Comparison of ENCODE assay signal across 8 mouse cellular contexts in the genomic region with DNA sequence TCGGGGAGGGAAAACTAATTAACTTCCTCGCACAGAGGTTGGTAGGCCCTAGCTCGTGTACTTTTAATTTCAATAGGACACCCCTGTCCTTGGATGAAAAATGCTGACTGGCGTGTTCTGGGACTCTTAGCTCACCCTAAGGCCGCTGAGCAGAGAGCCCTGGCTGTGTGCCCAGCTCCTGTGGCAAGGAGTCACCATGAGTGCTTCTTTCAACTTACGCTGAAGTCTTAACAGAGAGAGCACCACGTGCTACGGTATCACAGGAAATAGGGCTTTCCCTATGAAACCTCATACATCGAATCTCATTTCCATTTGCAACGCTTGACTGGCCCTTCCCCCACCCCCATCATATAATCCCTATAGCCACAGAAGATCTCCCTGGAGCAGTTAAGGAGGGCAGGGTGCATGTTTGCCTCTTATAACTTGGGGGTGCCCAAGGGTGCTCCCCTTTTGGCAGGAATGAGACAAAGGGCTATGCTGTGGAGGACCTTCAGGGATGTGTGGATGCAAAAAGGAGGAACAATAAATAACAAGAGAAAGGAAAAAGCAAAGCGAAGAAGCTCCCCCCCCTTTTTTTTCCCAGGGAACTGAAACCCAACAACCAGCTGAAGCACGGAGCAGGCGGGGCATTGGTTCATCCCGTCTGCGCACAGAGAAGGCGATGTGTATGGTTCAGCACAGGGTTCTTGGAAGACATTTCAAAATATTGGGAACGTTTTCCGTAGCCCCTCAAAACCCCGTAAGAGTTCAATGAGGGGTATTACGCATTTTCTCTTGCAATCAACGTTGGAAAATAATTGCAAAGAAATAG. TPM values are rescaled to one million over a fixed set of nuclear protein-coding genes. Genes with fewer than 3 reads are reported as not detected.
DNase-seq lines count a peak whose midpoint lies in the region; ATAC-seq lines count a peak whose summit lies in the region.

No protein-coding gene starts in this region.

- no peaks in the 10 kb centered on the region for H3K36me3 ChIP-seq in heart, embryonic 10.5 days
- H3K36me3 ChIP-seq in kidney, embryonic 16.5 days (ENCODE audit: insufficient read depth, low read length) = no peaks in the 10 kb centered on the region

- peak overlapping the region; percentile 27; the same call in 1 of the 2 replicates for H3K4me2 ChIP-seq in kidney, embryonic 16.5 days (replicated peaks; ENCODE audit: low read depth, low read length)

- H3K4me3 ChIP-seq in heart, embryonic 10.5 days = no peak overlapping the region
- H3K4me3 ChIP-seq in kidney, embryonic 16.5 days (ENCODE audit: low read length) = no peak overlapping the region

- no peaks in the 10 kb centered on the region for H3K27me3 ChIP-seq in heart, embryonic 10.5 days (ENCODE audit: insufficient read depth, poor library complexity, severe bottlenecking)
- H3K27me3 ChIP-seq in kidney, embryonic 16.5 days (ENCODE audit: insufficient read depth, low read length) = no peaks in the 10 kb centered on the region

- 0 out of 2 replicates have a peak overlapping the region, but pooled peaks have one; percentile 56 for H3K27ac ChIP-seq in heart, embryonic 10.5 days
- peak overlapping the region; percentile 58 for H3K27ac ChIP-seq in kidney, embryonic 16.5 days (ENCODE audit: low read length)

- no peak overlapping the region for H3K9ac ChIP-seq in kidney, embryonic 16.5 days (replicated peaks; ENCODE audit: low read length)

- 81% methylated on average over 21 of the region's 21 CpGs for WGBS in heart, embryonic 10.5 days
- WGBS in kidney, embryonic 16.5 days = 51% methylated on average over 21 of the region's 21 CpGs

- no peaks in the 10 kb centered on the region for H3K9me3 ChIP-seq in heart, embryonic 10.5 days
- no peaks in the 10 kb centered on the region for H3K9me3 ChIP-seq in kidney, embryonic 16.5 days (ENCODE audit: low read length)

- DNase-seq in cerebellum, postnatal 10 days = peak; percentile 65 to 77
- peak; percentile 35 for DNase-seq in urinary bladder, postnatal 25 days (ENCODE audit: low spot score)
- no peak for DNase-seq in urinary bladder, adult 2 months (ENCODE audit: low spot score)
- DNase-seq in heart, embryonic 10.5 days (ENCODE audit: low spot score) = no peak
- DNase-seq in mesoderm, embryonic 11.5 days (ENCODE audit: low read depth, low spot score) = peak; percentile 14
- peak; percentile 81 for DNase-seq in testis, postnatal 10 days (ENCODE audit: low spot score)

- no peak for ATAC-seq in cerebellum, adult (ENCODE audit: insufficient number of reproducible peaks, low FRiP score, low TSS enrichment)
- peak; percentile 96 for ATAC-seq in kidney, embryonic 16.5 days (ENCODE audit: low FRiP score, low TSS enrichment)

- peaks cover 14% of the 10 kb centered on the region for H3K4me1 ChIP-seq in heart, embryonic 10.5 days
- H3K4me1 ChIP-seq in kidney, embryonic 16.5 days (ENCODE audit: insufficient read depth, low read length) = peaks cover 10% of the 10 kb centered on the region

RNA-seq across cellular contexts. Expression of a gene that starts 39.0 kb away (rescaled TPM):
- polyA plus RNA-seq in urinary bladder, adult 2 months (2012; rRNA removed) = not detected in 2 replicates
- not detected in 2 replicates for polyA plus RNA-seq in heart, embryonic 10.5 days (2016; fragmentation: Nextera tagmentation; extraction: Ambion mirVana)
- not detected in 2 replicates for polyA plus RNA-seq in kidney, embryonic 16.5 days (2015; fragmentation: Nextera tagmentation; extraction: Ambion mirVana)

Comparison
In these comparisons a context has a peak if more than half of its experiments do, and no peak if none do; other contexts are left out.
1. DNase-seq: peak in cerebellum, postnatal 10 days (2 of 2), urinary bladder, postnatal 25 days (single experiment), mesoderm, embryonic 11.5 days (single experiment) and testis, postnatal 10 days (single experiment); none in urinary bladder, adult 2 months (single experiment) and heart, embryonic 10.5 days (single experiment).